Mouse (Mus musculus) mature B cell (primary cell): ENCODE data around the gene Gm12216.

ENCODE experiments used
- in situ Hi-C: fragments of 300-500 bp; cut with MboI; formaldehyde crosslinking; loops from 2 replicates; pipeline ENCODE4 v1.14.3; 2019

The Gm12216 gene

DNA sequence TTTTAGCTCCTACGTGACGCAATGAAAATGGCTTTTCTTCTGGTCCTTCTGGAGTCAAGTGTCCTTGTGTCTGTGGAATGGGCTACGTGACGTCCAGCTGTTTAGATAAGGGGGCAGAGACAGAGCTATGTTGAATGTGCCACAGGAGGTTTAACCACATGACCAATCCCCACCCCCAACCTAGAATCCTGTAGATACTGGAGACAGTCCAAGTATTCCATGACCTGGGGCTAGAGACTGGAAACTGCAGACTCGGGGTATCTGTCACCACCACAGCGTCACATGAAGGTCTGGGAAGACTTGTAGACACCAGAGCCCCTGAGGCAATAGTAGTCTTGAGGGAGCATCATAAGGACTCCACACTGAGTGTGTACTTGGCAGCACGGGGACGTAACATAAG lies 63.2 kb downstream of the Gm12216 start:
- in situ Hi-C loops, result no loop called here

DNA sequence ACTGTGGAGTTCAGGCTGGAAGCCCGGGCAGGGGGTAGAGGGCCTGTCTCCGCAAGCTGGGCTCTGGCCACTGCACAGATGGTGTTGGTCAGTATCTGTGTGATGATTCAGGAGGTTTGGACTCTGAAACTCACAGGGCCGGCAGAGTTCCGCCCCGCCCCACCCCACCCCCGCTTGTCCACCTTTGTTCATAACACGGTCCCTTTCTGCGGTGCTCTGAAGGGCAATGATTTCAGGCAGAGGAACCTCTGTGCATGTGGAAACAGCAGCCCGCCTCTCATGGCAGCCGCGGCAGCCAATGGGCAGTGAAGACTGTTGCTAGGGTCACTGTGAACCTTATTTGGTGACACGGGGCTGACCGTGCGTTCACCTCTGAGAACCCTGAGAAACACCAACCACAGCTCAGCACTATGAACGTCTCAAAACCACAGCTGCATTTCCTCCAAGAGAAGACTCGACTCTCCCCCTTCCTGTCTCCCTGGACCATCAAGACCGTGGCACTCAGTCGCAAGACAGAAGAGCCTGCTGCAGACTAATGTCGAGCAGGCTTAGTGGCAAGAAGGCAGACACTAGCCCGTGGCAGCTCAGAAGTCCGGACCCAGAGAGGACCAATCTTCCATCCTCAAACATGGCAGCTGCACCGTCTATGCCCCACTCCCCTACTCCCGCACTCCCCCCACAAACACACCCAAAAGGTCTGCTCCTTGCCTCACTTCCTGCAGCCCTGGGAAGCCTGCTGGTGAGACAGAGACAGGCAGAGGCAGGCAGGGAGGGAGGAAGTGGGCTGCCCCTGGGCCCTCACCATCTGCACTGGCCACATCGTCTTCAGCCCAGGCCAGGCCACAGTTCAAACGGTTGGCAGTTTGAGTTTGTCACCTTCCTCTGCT lies 64.1 kb downstream of the Gm12216 start:
- in situ Hi-C loops, result no loop called here

DNA sequence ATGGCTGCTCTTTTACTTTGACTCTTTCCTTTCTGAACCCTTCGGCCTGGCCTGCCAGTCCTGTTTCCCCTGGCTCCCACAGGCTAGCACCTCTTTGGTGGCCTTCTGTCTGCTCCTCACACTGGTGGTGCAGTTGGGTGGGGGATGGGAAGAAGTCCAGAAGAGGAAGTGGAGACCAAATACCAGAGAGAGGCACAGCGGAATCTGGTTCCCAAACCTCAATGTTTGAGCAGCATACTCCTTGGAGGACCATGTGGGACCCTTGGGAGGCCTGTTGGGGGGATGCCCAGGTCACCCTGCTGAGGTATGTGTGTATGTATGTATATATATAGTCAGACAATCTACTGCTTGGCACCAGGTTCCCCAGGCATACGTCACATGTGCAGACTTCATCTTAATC lies 65.0 kb downstream of the Gm12216 start:
- in situ Hi-C loops, result no loop called here

DNA sequence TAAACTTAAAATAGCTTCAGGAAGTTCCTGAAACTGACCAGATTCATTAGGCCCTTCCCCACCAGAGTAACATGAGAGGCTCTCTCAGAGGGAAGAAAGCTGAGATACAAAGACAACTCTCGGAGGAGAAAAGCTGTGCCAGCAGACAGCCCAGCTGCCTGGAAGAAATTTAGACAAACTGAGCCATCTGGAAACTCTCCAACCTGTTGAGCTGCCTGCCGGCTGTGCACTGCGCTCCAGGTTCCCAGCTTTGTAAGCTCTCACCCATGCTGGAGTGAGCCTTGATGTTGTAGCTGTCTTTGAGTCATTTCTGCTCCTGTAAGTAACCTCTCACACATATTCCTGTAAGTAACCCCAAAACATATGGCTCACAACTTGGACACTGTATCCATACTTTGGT lies 66.1 kb downstream of the Gm12216 start:
- in situ Hi-C loops, result no loop called here

DNA sequence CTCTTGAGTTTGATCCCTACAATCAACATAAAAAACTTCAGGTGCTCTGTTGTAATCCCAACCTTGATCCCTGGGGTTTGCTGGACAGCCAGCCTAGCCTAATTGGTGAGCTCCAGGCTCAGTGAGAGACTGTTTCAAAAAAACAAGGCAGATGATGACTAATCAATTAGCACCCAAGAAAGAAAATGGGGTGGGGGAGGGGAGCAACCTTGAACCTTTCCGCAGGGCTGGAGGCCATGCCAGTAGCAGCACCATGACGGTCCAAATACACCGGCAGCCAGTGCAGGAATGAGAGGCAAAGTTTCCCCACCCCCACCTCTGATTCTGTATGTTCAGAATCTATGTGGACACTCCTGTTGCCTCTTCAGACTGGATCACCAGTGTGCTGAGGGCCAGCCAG lies 69.8 kb downstream of the Gm12216 start:
- in situ Hi-C loops, result no loop called here

DNA sequence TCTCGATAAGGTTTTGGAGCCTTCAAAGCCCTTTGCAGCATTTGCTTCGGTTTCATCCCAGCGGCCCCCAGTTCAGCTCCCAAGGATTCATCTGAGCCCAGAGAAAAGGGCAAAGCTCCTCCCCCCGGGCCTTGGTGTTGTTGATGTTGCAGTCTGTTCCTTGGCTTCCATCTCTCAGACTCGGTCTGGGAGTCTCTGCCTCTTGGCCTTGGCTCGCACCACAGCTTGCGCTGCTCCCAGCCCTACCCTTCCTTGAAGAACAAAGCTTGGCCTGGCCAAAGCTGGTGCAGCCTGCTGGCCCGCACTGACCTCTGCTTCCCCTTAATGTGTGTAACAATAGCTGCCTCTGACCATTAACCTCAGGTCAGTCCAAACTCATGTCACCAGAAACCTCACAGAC lies 70.9 kb downstream of the Gm12216 start:
- in situ Hi-C loops, result no loop called here

DNA sequence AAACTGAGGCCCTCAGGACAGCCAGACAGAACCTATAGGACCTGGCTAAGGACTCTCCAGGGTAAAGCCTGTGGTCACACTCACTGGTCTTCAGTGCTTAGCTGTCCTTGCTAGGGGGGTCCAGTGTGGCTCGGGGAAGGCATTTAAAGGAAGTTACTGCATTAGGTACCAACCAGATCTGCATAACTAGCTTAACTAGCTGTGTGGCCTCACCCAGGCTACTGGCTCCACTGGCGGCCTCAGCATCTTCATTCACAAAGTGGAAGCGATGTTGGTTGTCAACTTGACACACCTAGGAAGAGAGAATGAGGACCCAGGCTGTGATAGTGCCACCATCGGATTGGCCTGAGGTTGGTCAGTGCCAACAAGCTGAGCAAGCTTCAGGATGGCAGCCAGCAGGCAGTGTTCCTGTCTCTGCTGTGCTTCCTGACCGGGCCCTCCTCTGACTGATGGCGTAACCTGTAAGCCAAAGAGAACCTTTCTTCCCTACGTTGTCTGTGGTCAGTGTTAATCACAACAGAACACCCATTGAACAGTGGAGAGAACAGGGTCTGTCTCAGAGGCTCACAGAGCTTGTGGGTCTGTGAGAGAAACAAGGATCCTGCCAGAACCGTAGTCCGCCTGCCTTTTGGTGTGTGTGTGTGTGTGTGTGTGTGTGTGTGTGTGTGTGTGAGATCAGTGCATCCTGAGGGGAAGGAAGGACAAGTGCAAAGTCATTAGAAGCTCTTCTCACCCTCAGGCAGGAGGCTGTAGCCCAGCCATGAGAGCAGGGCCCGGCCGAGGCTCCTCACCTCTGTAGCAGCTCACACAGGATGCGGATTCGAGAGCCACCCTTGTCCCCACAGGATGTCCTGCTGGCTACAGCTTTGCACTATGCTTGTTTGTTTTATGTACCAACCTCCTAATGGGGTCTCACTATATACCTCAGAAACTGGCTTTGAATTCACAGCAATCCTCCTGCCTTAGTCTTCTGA lies 72.7 kb downstream of the Gm12216 start:
- in situ Hi-C loops, result no loop called here

DNA sequence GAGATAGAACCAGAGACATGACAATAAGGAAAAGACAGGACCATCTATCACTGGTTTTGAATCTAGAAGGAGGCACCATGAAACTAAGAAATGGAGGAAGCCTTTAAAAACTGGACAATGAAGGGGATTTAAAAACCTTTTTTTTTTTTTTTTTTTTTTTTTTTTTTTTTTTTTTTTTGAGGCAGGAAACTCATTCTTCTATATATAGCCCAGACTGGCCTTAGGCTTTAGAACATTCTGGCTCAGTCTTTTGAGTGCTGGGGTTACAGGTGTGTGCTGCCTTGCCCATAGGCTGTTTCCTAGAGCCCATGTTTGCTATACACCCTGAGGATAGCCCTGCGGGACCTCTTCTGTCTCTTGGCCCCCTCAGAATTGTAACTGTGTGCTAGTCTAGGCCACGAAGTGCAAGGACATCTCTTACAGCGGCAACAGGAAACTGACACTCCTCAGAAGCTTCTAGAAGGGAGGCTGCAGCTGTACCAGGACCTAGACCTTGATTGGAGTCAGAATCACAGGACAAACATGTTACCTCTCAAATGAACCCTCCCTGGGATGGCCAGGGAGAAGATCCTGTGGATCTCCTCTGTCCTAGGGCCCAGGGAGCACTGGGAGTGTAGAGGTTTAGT lies 73.6 kb downstream of the Gm12216 start:
- in situ Hi-C loops, result no loop called here

DNA sequence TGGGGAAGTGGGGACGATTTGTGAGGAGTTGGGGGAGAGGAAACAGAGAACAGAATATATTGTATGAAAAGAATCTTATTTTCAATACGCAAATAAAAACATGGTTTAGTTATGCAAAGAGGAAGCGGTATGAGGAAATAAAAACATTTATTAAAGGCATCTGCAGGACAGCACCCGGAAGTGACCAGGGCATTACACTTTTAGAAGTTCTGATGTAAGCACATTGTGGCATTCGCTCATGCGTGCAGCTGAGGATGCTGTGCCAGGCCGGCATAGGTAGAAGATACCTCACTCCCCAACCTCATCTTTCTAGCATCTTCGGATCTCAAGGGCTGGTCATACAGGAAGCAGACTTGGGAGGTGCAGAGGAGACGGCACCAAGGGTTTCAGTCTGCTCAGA lies 75.8 kb downstream of the Gm12216 start:
- in situ Hi-C loops, result no loop called here

DNA sequence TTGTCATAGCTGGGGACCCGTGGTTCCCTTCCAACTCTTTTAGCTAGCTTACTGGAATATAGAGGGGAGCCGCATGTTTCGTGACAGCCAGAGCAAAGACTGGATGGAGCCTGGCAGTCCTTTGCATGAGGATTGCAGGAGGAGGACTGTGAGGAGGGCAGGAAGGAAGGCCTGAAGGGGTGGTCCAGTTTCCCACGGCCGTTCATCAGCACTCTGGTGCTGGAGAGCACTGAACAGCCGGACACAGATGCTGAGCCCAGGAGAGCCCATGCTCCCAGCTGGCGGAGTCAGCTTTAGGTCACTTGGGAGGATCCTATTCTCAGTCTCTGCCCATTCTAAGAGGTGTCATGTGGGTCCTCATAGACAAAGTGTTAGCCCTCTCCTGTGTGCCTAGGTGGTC lies 77.1 kb downstream of the Gm12216 start:
- in situ Hi-C loops, result no loop called here

DNA sequence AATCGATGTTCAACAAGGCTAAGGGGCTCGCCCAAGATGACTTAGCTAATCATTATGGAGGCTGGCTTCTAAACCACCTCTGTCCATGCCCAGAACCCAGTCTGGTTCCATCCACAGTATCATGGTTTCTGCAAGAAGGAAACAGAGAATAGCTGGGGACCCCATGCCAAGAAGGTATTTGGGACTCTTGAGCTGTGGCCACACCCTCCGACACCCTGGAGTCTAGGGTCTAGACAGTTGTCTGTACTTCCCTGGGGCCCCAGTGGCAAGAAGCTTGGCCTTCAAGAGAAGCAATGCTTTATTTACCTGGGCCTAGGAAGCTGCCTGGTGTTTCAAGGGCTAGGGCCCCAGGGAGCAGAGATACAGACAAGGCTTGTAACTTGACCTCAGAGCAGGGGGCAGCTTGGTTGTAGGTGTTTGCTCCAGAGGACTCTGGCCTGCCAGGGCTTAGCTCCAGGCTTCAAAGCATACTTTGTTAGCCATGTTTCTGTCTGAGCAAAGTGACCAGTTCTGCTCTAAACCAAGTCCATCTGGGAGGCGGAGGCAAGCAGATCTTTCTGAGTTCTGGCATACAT lies 77.8 kb downstream of the Gm12216 start:
- in situ Hi-C loops, result no loop called here

DNA sequence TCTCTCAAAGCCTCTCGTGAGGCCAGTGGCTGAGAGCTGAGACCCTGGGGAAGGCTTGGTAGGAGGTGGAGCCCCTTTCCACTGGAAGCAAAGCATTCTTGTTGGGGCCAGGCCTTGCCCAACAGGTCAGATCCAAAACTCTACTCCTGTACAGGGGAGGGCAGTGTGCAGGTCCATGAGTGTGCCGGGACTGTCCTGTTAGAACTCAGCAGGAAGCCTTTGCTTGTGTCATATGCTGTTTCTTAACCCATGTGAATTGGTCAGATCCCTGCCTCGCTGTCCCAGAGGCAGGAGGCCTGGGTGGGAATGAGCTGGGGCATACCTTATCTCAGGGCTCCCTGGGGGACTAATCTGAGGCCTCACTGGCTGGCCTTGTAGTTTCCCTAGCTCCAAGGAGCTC lies 78.8 kb downstream of the Gm12216 start:
- in situ Hi-C loops, result no loop called here

DNA sequence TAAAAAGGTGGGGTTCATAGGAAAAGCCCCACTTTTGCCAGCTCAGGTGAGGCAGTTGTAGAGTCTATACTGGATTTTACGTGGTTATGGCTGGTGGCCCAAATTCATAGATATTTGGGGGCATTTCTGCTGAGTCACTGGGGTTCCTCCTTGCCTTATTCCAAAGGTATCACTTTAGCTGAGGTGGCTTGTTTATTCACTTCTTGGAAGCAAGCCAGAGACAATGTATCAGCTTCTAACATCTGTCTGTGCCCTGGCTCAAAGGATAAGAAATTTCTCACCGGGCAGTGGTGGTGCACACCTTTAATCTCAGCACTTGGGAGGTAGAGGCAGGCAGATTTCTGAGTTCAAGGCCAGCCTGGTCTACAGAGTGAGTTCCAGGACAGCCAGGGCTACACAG lies 79.2 kb downstream of the Gm12216 start:
- in situ Hi-C loops, result no loop called here

DNA sequence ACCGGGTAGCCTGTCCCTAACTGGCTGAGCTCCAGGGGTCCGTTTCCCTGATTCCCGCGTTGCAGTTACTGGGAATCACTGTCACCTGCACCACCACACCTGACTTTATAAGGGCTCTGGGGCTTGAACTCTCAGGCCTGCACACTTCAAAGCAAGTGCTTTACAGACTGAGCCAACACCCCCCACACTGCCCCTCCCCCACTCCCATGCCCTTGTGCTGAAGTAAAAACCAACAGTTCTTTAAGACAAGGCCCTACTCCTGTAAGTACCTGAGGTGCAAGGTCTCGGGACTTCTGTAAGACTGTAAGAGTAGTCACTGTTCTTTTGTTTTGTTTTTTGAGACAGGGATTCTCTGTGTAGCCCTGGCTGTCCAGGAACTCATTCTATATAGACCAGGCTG lies 80.6 kb downstream of the Gm12216 start:
- in situ Hi-C loops, result no loop called here

DNA sequence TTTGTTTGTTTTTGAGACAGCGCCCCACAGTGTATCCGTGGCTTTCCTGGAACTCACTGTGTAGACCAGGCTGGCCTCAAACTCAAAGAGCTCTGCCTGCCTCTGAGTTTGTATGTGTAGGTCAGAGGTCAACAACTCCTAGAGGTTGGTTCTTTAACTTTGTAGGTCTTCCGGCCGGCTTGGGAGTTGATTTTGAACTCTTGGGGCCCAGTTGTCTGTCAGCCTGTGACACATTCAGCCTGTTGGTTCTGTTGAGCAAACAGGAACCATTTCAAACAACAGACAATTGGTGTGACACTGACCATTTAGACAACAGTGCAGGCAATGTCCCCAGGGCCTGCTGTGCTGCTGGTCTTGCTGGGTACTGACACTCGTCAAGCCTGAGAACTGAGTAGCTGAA lies 81.3 kb downstream of the Gm12216 start:
- in situ Hi-C loops, result no loop called here

DNA sequence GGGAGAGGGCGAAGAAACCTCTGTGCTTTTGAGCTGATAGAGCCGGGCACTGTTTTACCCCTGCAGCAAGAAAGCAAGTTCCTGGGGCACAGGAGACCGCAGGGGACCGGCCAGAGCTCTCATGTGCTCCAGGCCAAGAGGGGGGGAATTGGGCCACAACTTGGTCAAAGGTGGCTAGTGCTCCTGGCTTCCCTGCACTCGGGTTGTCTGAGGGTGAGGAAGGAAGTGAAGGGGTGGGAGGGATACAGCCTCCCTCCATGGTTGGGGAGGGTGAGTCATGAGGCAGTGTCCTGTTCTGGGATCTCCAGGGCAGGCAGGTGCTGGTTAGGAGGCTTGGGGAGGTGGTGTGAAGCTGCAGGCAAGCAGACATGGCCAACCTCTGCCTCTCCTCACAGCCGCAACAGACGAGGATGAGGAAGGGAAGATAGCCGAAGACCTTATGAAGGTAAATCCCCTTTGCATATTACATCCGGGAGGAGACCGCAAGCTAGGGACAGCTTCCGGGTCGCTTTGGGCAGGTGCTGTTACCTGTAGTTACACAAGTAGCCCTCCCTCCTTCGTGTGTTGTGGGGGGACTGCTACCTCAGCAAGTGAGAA lies 84.3 kb downstream of the Gm12216 start:
- in situ Hi-C loops, result no loop called here

DNA sequence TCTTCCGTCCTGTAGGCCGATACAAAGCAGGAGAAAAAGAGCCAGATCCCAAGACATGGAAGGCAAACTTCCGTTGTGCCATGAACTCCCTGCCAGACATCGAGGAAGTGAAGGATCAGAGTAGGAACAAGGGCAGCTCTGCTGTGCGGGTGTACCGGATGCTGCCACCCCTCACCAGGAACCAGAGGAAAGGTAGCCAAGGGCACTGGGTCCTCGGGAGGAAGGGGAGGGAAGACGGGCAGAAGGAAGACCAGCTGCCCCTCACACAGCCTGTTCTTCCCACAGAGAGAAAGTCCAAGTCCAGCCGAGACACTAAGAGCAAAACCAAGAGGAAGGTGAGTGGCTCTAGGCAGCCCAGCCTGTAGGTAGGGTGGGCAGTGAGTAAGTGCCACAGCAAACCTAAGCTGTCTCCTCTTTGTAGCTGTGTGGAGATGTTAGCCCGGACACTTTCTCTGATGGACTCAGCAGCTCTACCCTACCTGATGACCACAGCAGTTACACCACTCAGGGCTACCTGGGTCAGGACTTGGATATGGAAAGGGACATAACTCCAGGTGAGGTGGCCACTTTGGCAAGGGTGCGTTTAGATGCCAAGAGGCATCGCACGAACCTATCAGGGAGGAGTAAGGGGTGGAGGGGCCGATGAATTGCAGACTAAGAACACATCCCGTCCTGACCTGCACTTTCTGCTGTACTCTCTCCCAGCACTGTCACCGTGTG lies 85.3 kb downstream of the Gm12216 start:
- in situ Hi-C loops, result no loop called here

DNA sequence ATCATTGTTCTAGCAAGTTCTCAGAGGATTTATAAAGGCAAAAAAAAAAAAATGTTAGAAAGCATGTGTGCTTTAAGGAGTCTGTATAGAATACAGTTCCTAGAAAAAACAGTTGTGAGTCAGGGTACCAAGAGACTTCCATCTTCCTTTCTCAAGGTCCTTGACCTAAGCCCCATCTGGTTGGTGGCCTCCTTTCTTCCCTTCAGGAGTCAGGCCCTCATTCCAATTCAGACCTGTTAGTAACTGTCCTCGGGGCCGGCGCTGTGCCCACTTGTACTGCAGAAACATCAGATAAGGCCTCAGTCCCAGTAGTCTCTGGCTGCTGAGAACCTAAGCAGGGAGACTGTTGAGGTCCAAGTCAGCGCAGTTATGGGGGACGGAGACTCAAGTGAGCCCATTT lies 86.0 kb downstream of the Gm12216 start, which contains the start of gene Gm17334:
Gm17334 (minus strand) TSS at position 101 of the 400 bp plus-strand sequence.
- in situ Hi-C loops, result no loop called here

DNA sequence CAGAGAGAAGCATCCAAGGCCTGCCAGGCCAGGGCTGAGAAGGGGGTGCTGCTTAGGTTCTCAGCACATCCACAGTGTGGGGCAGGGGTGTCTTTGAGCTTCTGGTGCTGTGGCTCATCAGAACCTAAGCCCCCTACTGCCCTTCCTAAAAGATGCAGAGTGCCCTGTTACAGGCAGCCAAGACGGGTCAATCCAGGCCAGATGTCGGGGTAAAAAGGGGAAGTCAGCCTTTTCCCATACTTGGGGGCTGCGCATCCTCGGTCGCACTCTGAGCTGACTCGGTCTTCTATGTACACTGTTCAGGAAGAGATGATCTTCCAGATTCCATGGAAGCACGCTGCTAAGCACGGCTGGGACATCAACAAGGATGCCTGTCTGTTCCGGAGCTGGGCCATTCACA lies 86.5 kb downstream of the Gm12216 start:
- in situ Hi-C loops, result no loop called here

DNA sequence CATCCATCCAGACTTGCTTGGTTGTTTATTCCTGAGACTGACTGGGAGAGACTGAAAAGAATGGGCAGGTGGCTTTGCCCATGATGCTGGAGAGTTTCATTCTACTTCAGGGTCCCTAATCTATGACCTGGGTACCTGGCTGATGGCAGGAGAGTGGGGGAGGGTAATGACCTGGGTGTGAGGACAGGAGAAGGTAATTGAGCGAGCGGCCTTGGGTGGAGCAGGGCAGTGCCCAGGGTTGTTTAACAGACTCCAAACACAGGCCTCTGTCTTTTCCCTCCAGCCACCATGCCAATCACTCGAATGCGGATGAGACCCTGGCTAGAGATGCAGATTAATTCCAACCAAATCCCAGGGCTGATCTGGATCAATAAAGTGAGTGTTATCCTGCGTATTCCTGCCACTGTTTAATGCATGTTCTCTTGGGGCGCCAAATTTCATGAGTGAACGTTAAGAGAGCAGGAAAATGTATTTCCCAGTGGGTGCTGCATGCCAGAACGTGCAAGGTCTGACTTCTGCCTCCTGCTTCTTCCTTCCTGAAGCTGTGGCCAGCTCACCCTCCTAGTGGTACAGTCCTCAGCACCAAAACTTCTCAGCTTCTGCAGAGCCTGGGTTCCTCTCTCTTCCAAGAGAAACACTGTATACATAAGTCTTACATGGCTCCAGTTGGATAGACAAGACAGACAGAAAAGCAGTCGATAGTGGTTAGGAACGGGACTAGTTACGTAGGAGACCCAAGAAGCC lies 87.9 kb downstream of the Gm12216 start:
- in situ Hi-C loops, result no loop called here
